Mouse (Mus musculus) hindbrain, embryonic 11.5 days (tissue): Measurements from ENCODE around the gene Npw. TPM values are rescaled to one million over a fixed set of nuclear protein-coding genes. Genes with fewer than 3 reads are reported as not detected.
A peak's percentile ranks its signal among the peaks of the same experiment; 100 is the strongest.

Source experiments
- ATAC-seq: fragments of 200-750 bp; cut with Nextera tagmentation; 2 replicates; pipeline ENCODE4 v1.8.0; 2017; ENCODE audit warnings: mild to moderate bottlenecking, moderate TSS enrichment, moderate library complexity; ENCODE audit not compliant: low FRiP score
- DNase-seq: peaks from one replicate; pipeline ENCODE4 v3.0.0-alpha.2; 2015; ENCODE audit warnings: low spot score
- H3K27ac ChIP-seq: fragments of 300-500 bp; sonication (generic); 2 replicates; pipeline ENCODE4 v1.5.1; 2014; ENCODE audit warnings: mild to moderate bottlenecking, low read depth, low read length
- H3K27me3 ChIP-seq: fragments of 300-500 bp; sonication (generic); 2 replicates; pipeline ENCODE4 v1.6.1; 2014; ENCODE audit warnings: mild to moderate bottlenecking, low read length, moderate library complexity, mixed read lengths; ENCODE audit not compliant: control insufficient read depth, insufficient read depth
- H3K36me3 ChIP-seq: fragments of 300-500 bp; sonication (generic); 2 replicates; pipeline ENCODE4 v1.6.1; 2014; ENCODE audit warnings: mild to moderate bottlenecking, low read length, moderate library complexity, mixed read lengths; ENCODE audit not compliant: control insufficient read depth, insufficient read depth
- H3K4me1 ChIP-seq: fragments of 300-500 bp; sonication (generic); replicated peaks from 2 replicates; pipeline ENCODE4 v1.6.1; 2014; ENCODE audit warnings: low read length, mixed read lengths; ENCODE audit not compliant: control insufficient read depth, insufficient read depth
- H3K4me2 ChIP-seq: fragments of 300-500 bp; sonication (generic); replicated peaks from 2 replicates; pipeline ENCODE4 v1.6.1; 2014; ENCODE audit warnings: mild to moderate bottlenecking, low read depth, low read length
- H3K4me3 ChIP-seq: fragments of 300-500 bp; sonication (generic); 2 replicates; pipeline ENCODE4 v1.5.1; 2014; ENCODE audit warnings: low read depth, low read length
- H3K9ac ChIP-seq: fragments of 300-500 bp; sonication (generic); 2 replicates; pipeline ENCODE4 v1.6.1; 2014; ENCODE audit warnings: low read depth, low read length
- H3K9me3 ChIP-seq: fragments of 300-500 bp; sonication (generic); 2 replicates; pipeline ENCODE4 v1.6.1; 2016; ENCODE audit warnings: low read length; ENCODE audit not compliant: control insufficient read depth
- WGBS: fragments of 180-500 bp; shearing (Covaris S2); extraction: QIAGEN DNeasy Blood & Tissue Kit; methylation state at CpG from one replicate; pipeline ENCODE4 v1.1.7; 2014; 5-methylcytosine and 5-hydroxymethylcytosine counted together
- polyA plus RNA-seq: library from polyadenylated mRNA; unstranded; fragments of >200 nt; fragmentation: Nextera tagmentation; extraction: Ambion mirVana; gene quantifications from 2 replicates; pipeline ENCODE4 v1.2.1, GENCODE M21; 2014

The Npw gene
- not detected in 2 replicates for polyA plus RNA-seq

DNA sequence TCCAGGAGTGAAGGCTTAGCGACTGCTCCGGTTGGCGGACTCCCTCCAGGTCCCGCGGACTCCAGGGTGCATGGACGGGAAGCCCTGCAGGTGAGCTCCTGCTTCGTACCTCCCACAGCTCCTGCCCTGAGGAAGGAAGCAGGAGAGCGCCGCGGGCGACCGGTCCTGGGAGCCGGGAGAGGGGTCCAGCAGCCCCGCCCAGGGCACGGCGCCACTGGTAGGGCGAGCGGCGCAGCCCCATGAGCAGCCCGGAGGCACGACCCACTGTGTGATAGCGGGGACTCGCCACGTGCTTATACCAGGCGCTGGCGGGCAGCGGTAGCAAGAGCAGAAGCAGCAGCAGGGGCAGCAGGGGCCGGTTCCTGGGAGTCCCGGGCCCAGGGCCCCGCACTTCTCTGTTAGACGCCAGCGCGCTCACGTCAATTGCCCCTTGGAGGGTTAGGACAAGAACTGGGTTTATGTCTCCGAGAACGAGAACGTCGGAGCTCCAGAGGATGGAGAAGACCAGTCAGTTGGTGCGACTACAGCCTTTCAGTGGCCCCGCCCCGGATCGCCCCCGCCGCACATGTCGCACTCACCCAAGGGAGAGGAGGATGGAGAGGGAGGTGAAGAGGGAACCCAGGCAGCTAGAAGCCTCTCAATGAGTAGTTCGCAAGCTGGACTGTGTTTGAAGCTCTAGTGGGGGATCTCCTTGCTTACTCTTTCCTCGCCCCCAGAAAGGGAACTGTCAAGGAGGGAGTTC is at the start of gene Npw:
TSS of gene Npw (minus strand) at position 441 of the 742 bp plus-strand sequence.
- Histone ChIP-seq H3K9me3 (no peaks in the 10 kb centered on the region), H3K4me2 (peak within 1 kb of the TSS; percentile 48), H3K9ac (peak within 1 kb of the TSS; percentile 37; the same call in 1 of the 2 replicates), H3K27ac (no peak within 1 kb of the TSS), H3K27me3 (peaks cover 29% of the 10 kb centered on the region), H3K36me3 (no peaks in the 10 kb centered on the region), H3K4me3 (peak within 1 kb of the TSS; percentile 30), H3K4me1 (peaks cover 3% of the 10 kb centered on the region; the same call in 1 of the 2 replicates)
- WGBS = under 1% methylated on average over 47 of the region's 47 CpGs
- DNase-seq (peak; percentile 47), ATAC-seq (no peak)

- WGBS = 6% methylated on average over 24 of the region's 24 CpGs
- DNase-seq = no peak
These were observed 49.7 kb upstream of the Npw start for GRCm38 (mm10) chr17:24707801-24708425.

DNA sequence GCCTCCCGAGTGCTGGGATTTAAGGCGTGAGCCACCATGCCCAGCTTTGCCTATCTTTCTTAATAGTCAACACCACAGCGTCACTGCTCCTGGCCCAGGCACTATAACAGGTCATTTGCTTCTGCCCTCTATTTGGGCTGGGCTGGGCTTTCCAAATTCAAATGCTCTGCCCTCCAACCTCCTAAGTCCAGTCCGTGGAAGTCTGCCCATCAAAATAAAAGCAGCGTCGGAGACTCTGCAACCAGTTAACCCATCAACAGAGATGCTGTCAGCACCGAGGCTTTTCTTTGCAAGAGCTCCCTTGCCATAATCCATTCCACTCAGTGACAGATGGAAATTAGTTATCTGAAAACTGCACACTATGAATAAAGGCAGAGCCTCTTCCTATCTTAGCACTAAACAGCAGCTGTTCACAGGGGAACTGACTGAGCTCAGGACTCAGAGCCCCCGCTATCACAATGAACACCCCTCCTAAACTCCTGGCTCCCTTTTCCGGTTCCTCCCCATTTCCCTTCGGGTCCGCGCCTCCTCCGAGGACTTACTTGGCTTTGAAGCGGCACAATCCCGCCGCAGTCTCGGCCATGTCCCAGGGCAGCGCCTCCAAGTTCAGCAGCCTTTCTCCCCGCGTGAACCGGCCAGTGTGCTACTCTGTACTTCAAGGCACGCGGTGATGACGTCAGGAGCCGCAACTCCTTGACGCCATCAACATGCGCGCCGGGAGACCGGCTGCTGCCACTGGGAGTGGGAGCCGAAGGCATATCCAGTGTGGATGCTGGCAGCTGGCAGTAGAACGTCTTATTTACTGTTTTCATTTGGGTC is 48.9 kb upstream of the Npw start, which contains the start of gene Tbl3:
TSS of gene Tbl3 (minus strand) at position 679 of the 819 bp plus-strand sequence.
- Histone ChIP-seq H3K36me3 (peaks cover 13% of the 10 kb centered on the region; the same call in 1 of the 2 replicates), H3K27ac (0 out of 2 replicates have a peak within 1 kb of the TSS, but pooled peaks have one; percentile 27), H3K4me3 (peak within 1 kb of the TSS; percentile 42), H3K9ac (peak within 1 kb of the TSS; percentile 51), H3K9me3 (no peaks in the 10 kb centered on the region), H3K4me2 (peak within 1 kb of the TSS; percentile 55), H3K27me3 (no peaks in the 10 kb centered on the region), H3K4me1 (no peaks in the 10 kb centered on the region; the same call in 1 of the 2 replicates)
- peak; percentile 86 for ATAC-seq
- WGBS = 5% methylated on average over 32 of the region's 32 CpGs
- DNase-seq = peak; percentile 98

More at GRCm38 (mm10) chr17:24707801-24708425, 49.7 kb upstream of the Npw start:
- Histone ChIP-seq H3K36me3 (peaks cover 13% of the 10 kb centered on the region; the same call in 1 of the 2 replicates), H3K9me3 (no peaks in the 10 kb centered on the region), H3K4me2 (peak overlapping the region; percentile 55), H3K9ac (peak overlapping the region; percentile 51), H3K4me3 (peak overlapping the region; percentile 42), H3K27ac (0 out of 2 replicates have a peak overlapping the region, but pooled peaks have one; percentile 27), H3K27me3 (no peaks in the 10 kb centered on the region), H3K4me1 (no peaks in the 10 kb centered on the region; the same call in 1 of the 2 replicates)
- ATAC-seq = peak; percentile 63

DNA sequence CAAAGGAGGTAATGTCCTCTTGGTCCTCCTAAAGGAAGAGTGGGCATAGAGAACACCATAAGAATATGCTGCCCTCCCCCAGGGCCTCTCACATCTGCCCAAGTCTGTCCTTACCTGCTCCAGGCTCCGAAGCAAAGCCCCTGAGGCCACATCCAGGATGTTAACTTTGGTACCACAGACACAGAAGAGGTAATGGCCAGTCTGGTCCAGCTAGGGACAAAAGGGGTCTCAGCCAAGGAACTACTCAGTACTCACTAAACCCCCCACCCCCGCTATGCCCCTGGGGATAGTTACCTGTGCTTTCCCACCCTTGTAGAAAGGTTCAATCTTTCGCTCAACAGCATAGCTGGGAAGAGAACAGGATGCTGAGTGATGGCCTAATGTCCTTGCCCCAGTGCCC is 47.6 kb upstream of the Npw start:
- Histone ChIP-seq H3K9me3 (no peaks in the 10 kb centered on the region), H3K4me3 (no peak overlapping the region), H3K27me3 (no peaks in the 10 kb centered on the region), H3K4me2 (no peak overlapping the region), H3K9ac (no peak overlapping the region), H3K4me1 (no peaks in the 10 kb centered on the region; the same call in 1 of the 2 replicates), H3K36me3 (peaks cover 21% of the 10 kb centered on the region; the same call in 1 of the 2 replicates), H3K27ac (no peak overlapping the region)
- ATAC-seq = no peak
- DNase-seq = no peak
- WGBS = 95% methylated on average over 3 of the region's 3 CpGs

GRCm38 (mm10) chr17:24701251-24701650 is 43.0 kb upstream of the Npw start:
- no peaks in the 10 kb centered on the region for H3K9me3 ChIP-seq
- no peak overlapping the region for H3K27ac ChIP-seq
- no peak for DNase-seq
- no peaks in the 10 kb centered on the region for H3K27me3 ChIP-seq
- 0 out of 2 replicates have a peak overlapping the region, but pooled peaks have one; percentile 5 for H3K9ac ChIP-seq
- 90% methylated on average over 9 of the region's 9 CpGs for WGBS
- peaks cover 21% of the 10 kb centered on the region; the same call in 1 of the 2 replicates for H3K36me3 ChIP-seq
- ATAC-seq = no peak
- no peak overlapping the region for H3K4me3 ChIP-seq
- no peaks in the 10 kb centered on the region for H3K4me1 ChIP-seq
- H3K4me2 ChIP-seq = no peak overlapping the region

DNA sequence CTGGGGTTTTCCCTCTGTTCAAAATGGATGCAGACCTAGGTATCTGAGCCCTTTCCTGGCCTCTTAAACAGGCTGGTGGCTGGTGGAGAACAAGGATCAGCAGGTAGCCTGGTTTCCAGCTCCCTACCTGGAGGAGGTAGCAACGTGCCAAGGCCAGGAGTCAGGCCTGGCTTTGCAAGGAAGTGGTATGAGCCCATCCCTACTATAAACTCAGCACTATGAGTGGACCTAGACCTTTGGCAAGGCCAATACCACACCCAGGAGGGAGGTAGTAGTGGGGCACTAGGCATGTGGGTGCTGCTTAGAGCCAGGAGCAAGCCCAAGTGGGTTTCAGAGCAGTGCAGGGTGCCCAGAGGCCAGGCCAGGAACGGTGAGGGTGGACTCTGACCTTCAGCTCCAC is 41.2 kb upstream of the Npw start:
- Histone ChIP-seq H3K9ac (no peak overlapping the region), H3K27me3 (no peaks in the 10 kb centered on the region), H3K4me1 (no peaks in the 10 kb centered on the region; the same call in 1 of the 2 replicates), H3K9me3 (no peaks in the 10 kb centered on the region), H3K4me2 (no peak overlapping the region), H3K27ac (no peak overlapping the region), H3K4me3 (no peak overlapping the region), H3K36me3 (peaks cover 12% of the 10 kb centered on the region; the same call in 1 of the 2 replicates)
- 88% methylated on average over 2 of the region's 2 CpGs for WGBS
- DNase-seq (no peak), ATAC-seq (no peak)

GRCm38 (mm10) chr17:24698715-24699114 is 40.5 kb upstream of the Npw start:
- Histone ChIP-seq H3K9me3 (no peaks in the 10 kb centered on the region), H3K9ac (no peak overlapping the region), H3K27ac (no peak overlapping the region), H3K4me1 (no peaks in the 10 kb centered on the region; the same call in 1 of the 2 replicates), H3K4me2 (no peak overlapping the region), H3K4me3 (no peak overlapping the region), H3K36me3 (peaks cover 8% of the 10 kb centered on the region; the same call in 1 of the 2 replicates), H3K27me3 (no peaks in the 10 kb centered on the region)
- DNase-seq (no peak), ATAC-seq (no peak)
- WGBS = 61% methylated on average over 9 of the region's 9 CpGs

DNA sequence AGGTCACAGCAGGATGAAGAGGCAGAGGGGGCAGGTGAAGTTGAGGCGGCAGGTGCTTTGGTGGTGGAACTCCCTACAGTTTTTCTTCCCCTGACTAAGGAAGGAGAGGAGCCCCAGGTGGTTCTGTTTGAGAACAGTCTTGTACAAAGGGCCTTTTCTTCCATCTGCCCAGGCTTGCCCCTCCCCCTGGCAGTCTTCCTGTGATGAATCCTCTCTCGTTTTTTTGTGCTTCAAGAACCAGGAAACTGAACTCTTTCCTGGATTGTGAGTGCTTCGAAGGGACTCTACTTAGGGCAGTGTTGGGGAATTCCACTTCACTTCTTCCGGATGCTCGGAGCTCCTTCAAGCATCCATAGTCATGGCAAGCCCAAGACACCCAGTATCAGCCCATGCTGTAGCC is 39.7 kb upstream of the Npw start:
- no peak overlapping the region for H3K4me3 ChIP-seq
- H3K36me3 ChIP-seq = peaks cover 8% of the 10 kb centered on the region; the same call in 1 of the 2 replicates
- H3K4me1 ChIP-seq = no peaks in the 10 kb centered on the region; the same call in 1 of the 2 replicates
- DNase-seq (no peak), ATAC-seq (no peak)
- WGBS = 11% methylated on average over 5 of the region's 5 CpGs
- no peaks in the 10 kb centered on the region for H3K9me3 ChIP-seq
- no peak overlapping the region for H3K9ac ChIP-seq
- no peak overlapping the region for H3K4me2 ChIP-seq
- H3K27me3 ChIP-seq = no peaks in the 10 kb centered on the region
- H3K27ac ChIP-seq = no peak overlapping the region
